Mouse (Mus musculus) embryonic fibroblast, embryonic 13.5 days (primary cell): ENCODE data around the gene Olfr918.

Experiments used
- CTCF ChIP-seq: IDR thresholded peaks from 2 replicates; pipeline ENCODE4 v1.5.1; 2011; ENCODE audit warnings: mild to moderate bottlenecking, control low read depth, low read length, moderate library complexity, borderline replicate concordance; ENCODE audit not compliant: insufficient read depth
- POLR2A ChIP-seq: IDR thresholded peaks from 2 replicates; pipeline ENCODE4 v1.6.1; 2011; ENCODE audit warnings: low read depth, mild to moderate bottlenecking, control low read depth, low read length, moderate library complexity

DNA sequence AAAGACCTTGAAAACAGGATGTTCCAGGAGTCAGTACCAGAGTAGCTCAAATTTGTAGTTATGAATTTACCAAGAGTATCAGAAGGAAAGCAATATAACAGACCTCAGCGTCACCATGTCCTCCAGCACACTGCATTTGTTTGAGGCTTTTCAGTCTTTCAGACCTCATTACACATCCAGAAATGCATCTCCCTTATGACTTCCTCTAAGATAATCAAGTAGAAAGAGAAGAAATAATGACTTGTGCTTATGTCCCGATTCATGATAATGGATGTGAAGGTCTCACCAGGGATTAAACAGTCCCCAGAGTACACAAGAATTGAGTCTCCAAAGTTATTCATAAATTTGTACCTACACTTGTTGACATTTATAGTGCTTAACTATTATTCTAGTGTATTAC, at the start of gene Olfr918:
- TF ChIP-seq POLR2A: no peak
- TF ChIP-seq CTCF: no peak
